Mouse (Mus musculus): ENCODE results near the gene Il16. TPM values are rescaled to one million over a fixed set of nuclear protein-coding genes. Genes with fewer than 3 reads are reported as not detected.

Gene Il16
- total RNA-seq, 1 experiment from 2014 or later, result 193 TPM

GRCm38 (mm10) chr7:83658716-83659115 lies 86.8 kb downstream of the Il16 start:
- peak; percentile 32 for ATAC-seq (replicated peaks; ENCODE audit: insufficient number of reproducible peaks, low FRiP score, low TSS enrichment, poor library complexity, severe bottlenecking)

GRCm38 (mm10) chr7:83654938-83655630 lies 90.4 kb downstream of the Il16 start:
- ATAC-seq (replicated peaks; ENCODE audit: insufficient number of reproducible peaks, low FRiP score, low TSS enrichment, poor library complexity, severe bottlenecking), result peak; percentile 46

- peak; percentile 13 for ATAC-seq (replicated peaks; ENCODE audit: insufficient number of reproducible peaks, low FRiP score, low TSS enrichment, poor library complexity, severe bottlenecking)
Observed at GRCm38 (mm10) chr7:83654196-83654595, 91.3 kb downstream of the Il16 start.

DNA sequence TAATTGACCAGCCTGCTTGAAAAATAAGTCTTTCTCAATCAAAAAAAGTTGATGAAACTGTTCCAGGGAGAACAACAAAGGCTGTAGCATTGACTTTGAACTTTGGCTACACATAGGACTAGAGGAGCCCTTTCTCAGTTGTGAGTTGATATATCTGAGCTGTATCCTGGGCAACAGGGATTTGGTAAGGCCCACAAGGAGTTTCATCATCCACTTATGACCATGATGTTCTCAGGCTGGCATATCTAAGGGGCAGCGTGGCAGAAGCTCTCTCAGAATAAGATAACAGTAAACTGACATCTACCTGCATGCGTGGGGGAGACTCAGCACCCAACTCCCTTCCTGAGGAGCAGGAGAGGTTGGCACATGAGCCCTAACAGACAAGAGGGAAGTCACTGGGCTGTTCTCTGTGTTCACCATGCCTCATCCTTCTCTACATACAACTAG lies 91.9 kb downstream of the Il16 start:
- peak; percentile 13; the same call in 1 of the 2 replicates for ATAC-seq (replicated peaks; ENCODE audit: insufficient number of reproducible peaks, low FRiP score, low TSS enrichment, poor library complexity, severe bottlenecking)

DNA sequence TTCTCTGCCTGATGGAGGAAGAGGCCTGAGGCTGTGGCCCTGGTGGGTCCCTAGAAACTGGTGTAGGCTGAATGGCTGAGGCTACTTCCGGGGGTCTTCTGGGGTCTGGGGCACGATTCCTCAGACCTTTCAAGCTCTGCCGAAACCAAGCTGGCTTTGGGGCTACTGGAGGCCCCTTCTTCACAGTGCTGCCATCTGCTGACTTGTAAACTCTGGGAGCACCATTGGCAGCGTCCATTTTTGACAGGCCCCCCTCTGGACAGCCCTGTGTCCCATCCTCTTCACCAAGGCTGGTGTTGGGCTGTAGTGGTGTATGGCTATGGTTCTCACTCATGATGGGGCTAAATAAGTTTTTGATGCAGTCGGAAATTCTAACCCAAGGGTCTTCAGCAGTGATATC lies 93.0 kb downstream of the Il16 start:
- no peak for ATAC-seq (replicated peaks; ENCODE audit: insufficient number of reproducible peaks, low FRiP score, low TSS enrichment, poor library complexity, severe bottlenecking)

DNA sequence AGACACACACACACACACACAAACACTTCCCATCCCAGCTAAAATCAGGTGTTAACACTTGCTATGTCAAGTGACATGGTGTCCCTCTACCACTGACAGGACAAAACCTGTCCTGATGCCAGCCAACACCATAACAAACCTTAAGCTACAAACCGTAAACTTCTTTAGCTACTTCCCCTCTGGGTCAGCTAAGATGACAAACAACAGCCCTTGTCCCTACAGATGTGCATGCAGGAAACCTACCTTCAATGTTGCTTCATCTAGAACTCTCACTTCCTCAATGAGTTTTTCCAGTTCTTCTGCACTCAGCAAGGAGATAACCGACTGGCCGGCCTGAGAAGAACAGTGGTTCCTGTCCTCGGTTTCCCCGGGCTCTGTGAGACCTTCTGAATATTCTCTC lies 94.9 kb downstream of the Il16 start:
- ATAC-seq (replicated peaks; ENCODE audit: insufficient number of reproducible peaks, low FRiP score, low TSS enrichment, poor library complexity, severe bottlenecking), result peak; percentile 30

DNA sequence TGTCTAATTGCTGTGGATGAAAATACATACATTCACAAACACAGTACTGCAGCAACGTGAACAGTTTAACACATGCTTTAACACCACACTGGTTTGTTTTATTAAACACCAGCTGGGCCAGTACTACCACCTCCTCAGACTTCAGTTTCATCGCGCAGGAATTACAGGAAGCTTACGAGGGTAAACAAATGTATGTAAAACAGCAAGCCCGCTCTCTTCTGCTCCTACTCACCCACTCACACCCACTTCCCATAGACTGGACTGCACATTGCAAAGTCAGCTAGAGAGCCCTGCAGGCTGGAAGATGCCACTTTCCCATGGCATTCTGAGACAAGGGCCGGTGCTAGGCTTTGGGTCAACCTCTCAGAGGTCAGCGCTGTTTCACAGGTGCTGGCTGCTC lies 96.7 kb downstream of the Il16 start:
- ATAC-seq (replicated peaks; ENCODE audit: insufficient number of reproducible peaks, low FRiP score, low TSS enrichment, poor library complexity, severe bottlenecking), result 0 out of 2 replicates have a peak, but pooled peaks have one; percentile 14

GRCm38 (mm10) chr7:83645476-83645875 lies 100.0 kb downstream of the Il16 start:
- ATAC-seq (replicated peaks; ENCODE audit: insufficient number of reproducible peaks, low FRiP score, low TSS enrichment, poor library complexity, severe bottlenecking), result peak; percentile 78

- ATAC-seq (replicated peaks; ENCODE audit: insufficient number of reproducible peaks, low FRiP score, low TSS enrichment, poor library complexity, severe bottlenecking), result no peak
Observed at GRCm38 (mm10) chr7:83644761-83645160, 100.8 kb downstream of the Il16 start.

GRCm38 (mm10) chr7:83643581-83643980 lies 101.9 kb downstream of the Il16 start:
- ATAC-seq (replicated peaks; ENCODE audit: insufficient number of reproducible peaks, low FRiP score, low TSS enrichment, poor library complexity, severe bottlenecking), result no peak

DNA sequence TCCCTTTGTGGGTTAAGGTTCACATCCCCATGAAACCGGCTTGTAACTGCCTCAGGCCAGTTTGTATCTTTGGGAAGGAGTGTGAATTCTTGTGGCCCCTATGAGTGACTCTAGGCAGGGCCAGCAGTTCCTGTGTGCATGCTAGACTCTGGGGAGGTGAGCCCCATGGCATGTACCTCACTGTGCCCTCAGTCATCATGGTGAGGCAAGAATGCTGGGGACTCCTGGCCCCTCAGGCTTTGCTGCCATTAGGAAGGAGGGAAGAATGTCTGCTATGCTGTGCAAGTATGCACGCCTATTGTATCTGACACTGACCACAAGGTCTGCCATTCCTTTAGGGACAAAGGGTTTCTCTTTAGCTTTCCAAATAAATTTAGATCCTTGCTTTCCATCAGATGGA lies 104.4 kb downstream of the Il16 start:
- ATAC-seq (replicated peaks; ENCODE audit: insufficient number of reproducible peaks, low FRiP score, low TSS enrichment, poor library complexity, severe bottlenecking), result no peak

DNA sequence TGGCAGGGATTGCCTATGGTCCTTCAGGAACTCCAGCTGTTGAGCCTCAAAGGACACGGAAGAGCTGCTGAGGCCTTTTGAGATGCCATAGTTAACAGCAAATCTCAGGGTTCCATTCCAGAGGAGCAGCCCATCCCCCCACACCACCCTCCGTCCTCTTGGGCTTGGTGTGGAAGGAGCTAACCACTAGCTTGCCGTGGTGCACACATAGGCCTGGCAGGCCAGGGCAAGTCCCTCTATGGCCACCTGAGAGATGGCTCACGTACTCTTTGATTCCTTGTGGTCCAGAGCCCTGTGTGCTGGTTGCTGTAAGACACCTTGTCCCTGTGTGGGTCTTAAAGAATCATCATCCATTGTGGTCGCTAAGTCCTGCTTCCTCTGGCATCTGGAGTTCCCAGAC lies 104.9 kb downstream of the Il16 start:
- ATAC-seq (replicated peaks; ENCODE audit: insufficient number of reproducible peaks, low FRiP score, low TSS enrichment, poor library complexity, severe bottlenecking), result no peak

GRCm38 (mm10) chr7:83639084-83639483 lies 106.4 kb downstream of the Il16 start:
- ATAC-seq (replicated peaks; ENCODE audit: insufficient number of reproducible peaks, low FRiP score, low TSS enrichment, poor library complexity, severe bottlenecking), result peak; percentile 32; the same call in 1 of the 2 replicates

- ATAC-seq (replicated peaks; ENCODE audit: insufficient number of reproducible peaks, low FRiP score, low TSS enrichment, poor library complexity, severe bottlenecking), result no peak
Observed at GRCm38 (mm10) chr7:83637781-83638583, 107.5 kb downstream of the Il16 start.

DNA sequence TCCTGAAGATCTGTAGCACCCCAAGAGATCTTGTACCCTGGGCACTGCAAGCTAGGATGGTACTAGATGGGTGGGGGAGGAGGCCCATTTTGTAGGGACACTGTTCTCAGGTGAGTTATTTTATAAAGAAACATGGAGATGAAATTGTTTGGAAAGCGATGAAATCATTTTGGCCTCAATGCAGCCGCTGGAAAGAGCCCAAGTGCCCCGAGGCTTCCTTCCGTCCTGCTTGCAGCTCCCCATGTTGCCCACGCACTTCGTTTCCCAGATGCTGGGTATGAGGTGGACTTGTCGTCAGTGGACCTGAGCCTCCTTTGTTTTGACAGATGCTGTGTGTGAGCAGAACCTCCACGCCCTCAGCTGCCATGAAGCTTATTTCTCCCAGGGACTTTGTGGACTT lies 109.1 kb downstream of the Il16 start:
- no peak for ATAC-seq (replicated peaks; ENCODE audit: insufficient number of reproducible peaks, low FRiP score, low TSS enrichment, poor library complexity, severe bottlenecking)

DNA sequence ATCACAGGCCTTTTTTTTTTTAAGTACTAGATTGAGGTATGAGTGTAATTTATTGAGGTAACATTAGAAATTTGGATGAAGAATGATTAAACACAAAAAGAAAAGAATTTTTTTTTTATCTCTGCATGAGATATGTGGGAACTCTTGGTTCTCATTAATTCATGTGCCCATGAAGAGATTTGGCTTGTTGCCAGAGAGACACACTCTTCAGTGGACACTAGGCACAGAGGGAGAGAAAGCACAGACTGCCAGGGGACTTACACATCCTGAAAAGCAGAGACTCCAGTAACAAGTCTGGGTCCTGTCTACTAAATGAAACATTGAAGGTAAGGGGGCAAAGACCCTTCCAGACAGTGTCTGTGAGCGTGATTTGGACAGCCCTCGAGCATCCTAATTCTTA lies 109.8 kb downstream of the Il16 start:
- no peak for ATAC-seq (replicated peaks; ENCODE audit: insufficient number of reproducible peaks, low FRiP score, low TSS enrichment, poor library complexity, severe bottlenecking)

DNA sequence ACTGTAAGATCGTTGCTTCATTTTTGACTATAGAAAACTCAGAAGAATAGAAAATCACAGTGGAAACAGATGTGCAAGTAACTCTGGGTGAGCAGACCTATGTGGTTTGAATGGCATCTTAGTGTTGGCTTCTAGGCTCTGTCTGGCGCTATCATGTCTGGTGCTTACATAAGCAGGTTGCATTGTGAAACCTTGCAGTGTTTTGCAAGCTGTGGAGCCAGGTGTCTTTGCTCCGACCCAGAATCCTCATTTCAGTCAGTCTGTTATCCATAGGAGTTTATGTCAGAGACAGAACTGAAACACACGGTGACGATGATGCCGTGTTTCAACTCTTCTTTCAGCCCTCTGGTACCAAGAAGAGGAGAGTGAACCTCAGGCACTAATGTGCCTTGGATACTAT lies 111.7 kb downstream of the Il16 start:
- no peak for ATAC-seq (replicated peaks; ENCODE audit: insufficient number of reproducible peaks, low FRiP score, low TSS enrichment, poor library complexity, severe bottlenecking)

- no peak for ATAC-seq (replicated peaks; ENCODE audit: insufficient number of reproducible peaks, low FRiP score, low TSS enrichment, poor library complexity, severe bottlenecking)
Observed at GRCm38 (mm10) chr7:83632682-83633120, 112.8 kb downstream of the Il16 start.

GRCm38 (mm10) chr7:83631828-83632681 lies 113.5 kb downstream of the Il16 start, which contains the start of gene Stard5:
Stard5 (plus strand) TSS chr7:83631959.
- ATAC-seq (replicated peaks; ENCODE audit: insufficient number of reproducible peaks, low FRiP score, low TSS enrichment, poor library complexity, severe bottlenecking), result peak; percentile 95

All from monocyte, adult 5-6 weeks (primary cell).